Mouse (Mus musculus): ENCODE measurements around the gene Zic2.
"Not testable (repeated sequence)": the region's sequence is repeated elsewhere in the genome, so short reads cannot be mapped to it uniquely, and the experiment has no call there.

Zic2 gene

DNA sequence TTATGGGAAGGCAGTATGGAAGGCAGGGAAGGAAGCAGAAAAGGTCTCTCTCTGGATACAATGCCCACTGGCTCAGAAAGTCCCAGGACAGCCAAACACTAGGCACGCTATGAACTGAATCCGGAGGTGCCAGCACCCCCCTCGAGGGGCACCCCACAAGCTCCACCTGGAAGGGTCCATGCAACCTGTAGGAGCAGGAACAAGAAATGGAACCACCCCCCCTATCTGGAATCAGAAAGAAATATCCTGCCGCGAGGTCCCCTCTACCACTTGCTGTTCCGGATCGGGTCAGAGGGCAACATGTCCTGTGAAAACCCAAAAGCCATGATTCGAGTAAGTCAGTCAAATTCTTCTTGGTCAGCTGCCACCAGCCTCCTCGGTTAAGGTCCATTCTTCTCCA is 13.3 kb upstream of the Zic2 start:
- DNase-seq (ENCODE audit: low spot score), result no peak

DNA sequence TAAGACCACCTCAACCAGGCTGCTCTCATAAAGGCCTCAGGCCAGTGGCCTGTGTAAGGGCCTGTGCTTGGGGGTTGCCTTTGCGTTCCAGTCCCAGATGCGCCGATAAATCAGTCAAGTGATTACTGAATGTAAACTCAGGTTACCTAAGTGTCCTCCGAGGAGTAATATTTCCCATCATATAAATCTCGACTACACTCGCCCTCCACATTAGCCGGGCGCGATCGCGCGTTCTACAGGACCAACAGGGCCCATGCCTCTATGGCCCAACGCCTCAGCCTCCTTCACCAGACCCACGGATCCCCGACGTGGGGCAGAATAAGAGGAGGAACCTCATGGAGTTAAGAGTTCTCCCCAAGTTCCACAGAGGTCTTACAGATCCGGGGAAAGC is 12.6 kb upstream of the Zic2 start:
- DNase-seq (ENCODE audit: low spot score), result no peak

DNA sequence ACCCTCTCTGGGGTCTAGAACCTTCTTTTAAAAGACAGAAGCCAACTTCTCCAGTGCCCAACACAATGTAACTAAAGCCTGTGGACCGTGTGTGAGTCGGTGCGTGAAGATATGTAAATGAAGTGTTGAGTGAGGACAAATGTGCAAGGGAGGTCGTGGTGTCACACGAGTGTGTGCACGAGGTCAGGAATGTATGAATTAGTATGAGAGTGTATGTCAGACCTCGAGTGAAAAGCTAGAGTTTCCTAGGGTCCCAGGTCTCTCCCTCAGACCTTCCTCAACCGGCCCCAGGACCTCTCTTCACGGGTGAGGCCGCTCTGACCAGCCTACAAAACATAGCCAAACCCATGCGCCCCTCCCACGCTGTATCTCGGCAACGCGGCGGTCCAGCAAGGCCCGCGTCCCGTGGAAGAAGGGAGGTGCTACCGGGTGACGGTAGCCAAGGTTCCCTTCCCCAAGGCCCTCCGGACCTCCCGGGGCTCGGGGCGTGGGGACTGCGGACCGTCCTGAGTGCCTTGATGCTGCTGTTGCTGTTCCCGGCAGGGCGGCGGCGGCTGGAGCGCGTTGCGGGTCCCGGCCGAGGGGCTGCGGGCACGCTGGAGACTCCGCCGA is 12.0 kb upstream of the Zic2 start:
- no peak for DNase-seq (ENCODE audit: low spot score)

DNA sequence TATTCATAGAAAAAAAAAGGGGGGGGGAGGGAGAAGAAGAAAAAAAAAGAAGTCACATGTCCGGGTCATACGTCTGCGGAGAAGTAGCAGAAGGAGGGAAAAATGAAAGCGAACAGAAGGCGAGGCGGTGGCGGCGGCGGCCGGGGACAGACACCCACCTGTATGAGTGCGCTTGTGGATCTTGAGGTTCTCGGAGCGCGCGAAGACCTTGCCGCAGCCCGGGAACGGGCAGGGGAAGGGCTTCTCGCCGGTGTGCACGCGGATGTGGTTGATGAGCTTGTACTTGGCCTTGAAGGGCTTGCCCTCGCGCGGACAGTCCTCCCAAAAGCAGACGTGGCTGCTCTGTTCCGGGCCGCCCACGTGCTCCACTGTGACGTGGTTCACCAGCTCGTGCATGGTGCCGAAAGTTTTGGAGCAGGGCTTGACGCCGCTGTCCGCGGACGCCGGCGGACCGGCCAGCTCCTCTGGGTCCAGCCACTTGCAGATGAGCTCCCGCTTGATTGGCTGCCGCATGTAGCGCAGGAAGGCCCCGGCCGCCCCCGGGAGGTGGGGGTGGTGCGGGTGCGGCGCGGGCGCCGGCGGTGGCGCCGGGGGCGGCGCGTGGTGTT is 11.4 kb upstream of the Zic2 start:
- not testable (repeated sequence) for DNase-seq (ENCODE audit: low spot score)

DNA sequence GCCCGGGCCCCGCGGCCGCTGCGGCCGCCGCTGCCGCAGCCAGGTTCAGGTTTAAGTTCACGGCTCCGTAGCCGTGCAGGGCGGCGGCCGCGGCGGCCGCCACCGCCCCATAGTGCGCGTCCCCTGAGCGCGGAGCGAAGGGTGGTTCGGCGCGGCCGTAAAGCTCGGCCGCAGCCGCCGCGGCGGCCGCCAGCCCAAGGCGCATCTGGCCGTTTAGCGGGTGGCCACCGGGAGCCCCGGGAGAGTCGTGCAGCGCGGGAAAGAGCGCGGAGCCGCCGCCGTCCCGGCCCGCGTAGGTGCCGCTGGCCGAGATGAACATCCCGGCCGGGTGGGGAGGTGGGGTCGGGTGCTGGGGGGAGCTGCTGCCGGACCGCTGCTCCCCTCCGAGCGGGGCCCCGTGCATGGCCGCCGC is 10.9 kb upstream of the Zic2 start:
- DNase-seq (ENCODE audit: low spot score), result no peak

DNA sequence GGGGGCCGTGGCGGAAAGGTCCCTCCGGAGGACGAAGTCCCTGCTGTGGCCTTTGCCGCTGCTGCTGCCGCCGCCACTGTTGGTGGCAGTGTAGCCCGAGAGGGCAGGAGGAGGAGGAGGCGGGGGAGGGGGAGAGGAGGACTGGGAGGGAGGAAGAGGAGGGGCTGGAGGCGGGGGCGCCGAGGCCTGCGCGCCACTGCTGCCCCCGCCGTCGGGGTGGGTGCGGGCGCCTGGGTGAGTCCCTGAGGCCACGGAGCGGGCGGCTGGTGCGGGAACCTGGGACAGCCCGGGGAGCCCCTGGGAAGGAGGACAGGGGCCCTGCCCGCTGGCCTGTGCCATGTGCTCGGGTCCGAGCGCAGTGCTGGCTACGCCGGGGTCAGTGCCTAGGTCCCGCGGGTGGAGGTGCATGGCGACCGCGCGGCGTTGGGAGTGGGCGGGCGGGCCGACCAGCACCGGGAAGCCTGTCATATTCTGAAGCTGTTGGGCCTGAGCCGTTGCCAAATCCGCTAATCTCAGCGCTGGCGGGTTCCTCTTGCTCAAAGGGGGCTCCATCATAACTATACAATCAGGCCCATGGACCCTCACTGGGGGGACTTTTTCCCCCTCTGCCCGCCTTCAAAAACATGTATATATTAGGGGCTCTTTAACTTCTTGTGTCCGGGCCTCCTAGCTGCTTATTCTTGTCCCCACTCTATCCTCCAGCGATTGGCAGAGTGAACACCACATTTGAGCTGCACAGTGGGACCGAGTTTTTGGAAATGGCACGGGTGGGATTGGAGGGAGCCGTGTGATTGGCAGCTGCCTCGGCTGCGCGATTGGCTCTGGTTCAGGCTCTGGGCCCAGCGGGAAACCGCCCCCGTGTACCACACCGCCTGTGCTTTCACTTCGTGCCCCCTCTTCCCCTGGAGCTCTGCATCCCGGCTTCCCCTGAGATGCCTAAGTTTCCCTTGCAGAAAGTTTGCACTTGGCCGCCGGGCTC is 10.2 kb upstream of the Zic2 start, which contains the start of gene Zic5:
Zic5 (minus strand) TSS at position 915 of the 979 bp plus-strand sequence.
- DNase-seq (ENCODE audit: low spot score), result no peak

DNA sequence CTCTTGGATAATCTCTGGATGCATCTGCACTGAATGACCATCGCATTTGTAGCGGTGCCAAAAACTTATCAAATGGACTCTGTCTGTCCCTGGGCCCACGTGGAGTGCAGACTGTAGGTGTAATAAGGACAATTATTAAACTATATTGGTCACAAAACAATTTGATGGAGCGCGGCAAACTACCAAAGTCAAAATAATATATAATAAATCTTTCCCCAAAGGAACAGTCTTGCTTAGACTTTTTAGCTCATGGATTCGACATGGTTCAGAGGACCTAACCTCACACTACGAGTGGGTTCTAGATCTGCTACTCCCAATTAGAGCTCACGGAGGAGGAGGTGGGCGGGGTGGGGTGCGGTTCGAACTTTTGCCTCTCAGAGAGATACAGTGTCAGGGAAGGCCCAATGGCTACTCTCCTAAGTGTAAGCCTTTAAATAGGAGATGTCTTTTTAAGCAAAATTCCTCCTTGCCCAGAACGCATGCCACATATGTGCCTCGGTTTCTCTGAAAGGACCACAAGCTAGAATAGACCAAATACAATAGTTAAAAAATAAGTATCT is 9.2 kb upstream of the Zic2 start:
- DNase-seq (ENCODE audit: low spot score), result no peak

DNA sequence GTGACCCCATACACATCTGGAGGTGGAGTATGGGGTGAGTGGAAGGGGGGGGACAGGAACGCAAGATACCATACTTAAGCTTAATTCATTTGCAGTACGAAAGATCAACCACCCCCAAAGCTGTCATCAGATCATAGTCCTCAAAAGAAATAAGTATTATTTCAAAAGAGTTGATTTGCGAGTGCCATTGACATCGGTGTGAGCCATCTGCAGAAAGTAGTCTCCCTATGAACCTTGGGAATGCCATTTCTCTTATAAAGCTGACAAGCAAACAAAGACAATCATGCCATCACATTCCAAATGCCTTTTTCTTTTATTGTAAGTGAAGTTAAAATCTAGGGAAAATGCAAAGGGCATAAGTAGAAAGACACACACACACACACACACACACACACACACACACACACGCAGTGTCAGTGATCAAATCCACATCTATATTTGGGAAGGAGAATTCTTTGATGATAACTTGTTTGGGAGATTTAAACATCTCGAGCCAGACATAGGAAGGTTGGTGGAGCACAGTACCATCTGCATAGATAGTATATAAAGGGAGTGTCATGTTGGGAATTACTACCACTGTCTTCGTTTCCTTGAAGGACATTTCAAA is 8.4 kb upstream of the Zic2 start:
- DNase-seq (ENCODE audit: low spot score), result no peak

DNA sequence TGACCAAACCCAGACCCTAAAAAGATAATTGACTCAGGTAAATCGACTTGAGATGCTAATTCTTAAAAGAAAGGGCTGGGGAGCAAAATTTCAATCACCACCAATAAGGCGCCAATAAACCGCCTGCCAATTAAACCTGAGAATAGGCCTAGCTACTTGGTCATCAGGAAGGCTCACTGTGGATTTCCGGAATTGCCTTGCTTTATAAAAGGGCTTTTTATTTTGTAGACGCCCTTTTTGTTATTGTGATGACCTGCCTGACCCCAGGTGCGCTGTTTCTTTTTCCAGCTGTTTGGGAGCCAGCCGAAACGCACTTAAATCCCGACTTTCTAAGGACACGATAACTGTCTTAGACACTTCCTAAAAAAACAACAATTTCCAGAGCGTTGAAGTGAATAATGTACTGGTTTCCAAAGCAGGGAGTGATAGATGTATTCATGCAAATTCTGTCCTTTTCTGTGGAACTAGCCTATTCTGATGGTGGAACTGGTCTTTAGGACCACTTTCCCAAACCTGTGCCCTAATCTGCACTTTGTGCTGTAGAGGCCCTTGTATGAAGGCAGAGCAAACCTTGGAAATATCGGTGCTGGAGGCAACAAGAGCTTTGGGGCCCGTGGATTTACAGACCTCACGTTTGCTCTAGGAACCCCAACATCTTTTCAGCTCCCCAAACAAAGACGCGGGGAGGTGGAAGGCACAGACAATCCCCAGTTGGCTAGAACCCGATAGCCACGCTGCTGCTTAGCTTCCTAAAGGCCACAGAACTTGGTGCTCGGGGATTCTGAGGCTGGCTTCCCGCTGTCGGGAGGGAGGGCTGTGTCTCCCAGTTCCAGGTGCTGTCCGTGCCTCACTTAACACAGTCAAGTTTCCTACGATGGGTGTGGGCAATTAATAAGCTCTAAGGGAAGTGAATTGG is 7.1 kb upstream of the Zic2 start:
- no peak for DNase-seq (ENCODE audit: low spot score)

DNA sequence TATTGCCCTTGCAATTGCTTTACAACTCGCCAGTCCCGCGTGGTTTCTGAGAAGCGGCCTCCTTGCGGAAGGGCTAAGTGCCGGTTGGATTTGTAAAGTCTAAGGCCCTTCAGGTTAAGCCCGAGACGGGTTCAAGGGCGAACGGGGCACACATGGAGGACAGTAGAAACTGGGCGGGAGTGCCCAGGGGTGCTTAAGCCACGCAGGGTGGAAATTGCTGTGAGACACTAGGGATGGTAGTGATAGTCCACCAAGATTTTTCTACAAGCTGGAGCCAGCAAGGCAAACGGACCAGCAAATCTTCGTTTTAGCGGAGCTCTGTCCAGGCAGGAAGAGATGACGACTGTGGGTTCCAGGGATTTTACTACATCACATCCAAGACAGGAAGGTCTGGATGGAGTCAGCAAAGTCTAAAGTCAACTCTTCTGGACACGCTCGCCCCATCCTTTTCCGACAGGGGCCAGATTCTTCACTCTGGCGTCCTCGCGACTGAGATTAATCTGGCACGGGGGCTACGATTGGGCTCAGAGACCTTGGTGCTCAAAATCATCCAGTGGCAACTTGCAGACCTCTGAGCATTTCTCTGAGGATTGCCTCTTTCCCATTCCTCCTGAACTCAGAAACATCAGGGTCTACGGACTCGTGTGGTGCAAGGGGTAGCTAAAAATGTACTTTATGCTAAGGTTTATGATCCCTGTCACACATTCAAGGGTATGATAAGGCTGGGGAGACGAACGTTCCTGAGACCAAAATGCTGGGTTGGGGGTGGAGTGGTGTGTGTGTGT is 6.1 kb upstream of the Zic2 start:
- no peak for DNase-seq (ENCODE audit: low spot score)

DNA sequence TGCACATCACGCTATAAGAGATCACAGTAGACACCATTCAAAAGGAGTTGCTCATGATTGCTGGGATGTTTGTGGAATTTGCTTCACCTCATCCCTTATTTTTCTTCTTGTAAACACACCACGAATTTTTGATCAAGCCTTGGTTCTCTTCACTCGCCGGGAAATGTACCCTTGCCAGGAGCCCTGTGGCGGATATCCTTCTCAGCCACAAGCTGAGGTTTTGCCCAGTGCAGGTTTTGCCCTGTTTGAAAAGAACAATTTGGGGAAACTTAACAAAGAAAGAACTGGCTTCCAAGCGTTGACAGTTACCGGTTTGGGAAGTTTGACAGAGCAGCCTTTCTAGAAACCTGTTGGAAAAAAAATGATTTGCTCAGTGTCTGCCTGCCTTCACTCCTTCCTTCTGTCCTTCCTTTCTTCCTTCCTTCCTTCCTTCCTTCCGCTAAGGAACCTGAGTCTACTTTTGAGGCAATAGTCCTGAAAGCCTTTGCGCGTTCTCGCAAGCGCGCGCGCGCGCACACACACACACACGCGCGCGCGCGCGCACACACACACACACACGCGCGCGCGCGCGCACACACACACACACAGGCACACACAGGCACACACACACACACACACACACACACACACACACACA is 3.7 kb upstream of the Zic2 start:
- no peak for DNase-seq (ENCODE audit: low spot score)

DNA sequence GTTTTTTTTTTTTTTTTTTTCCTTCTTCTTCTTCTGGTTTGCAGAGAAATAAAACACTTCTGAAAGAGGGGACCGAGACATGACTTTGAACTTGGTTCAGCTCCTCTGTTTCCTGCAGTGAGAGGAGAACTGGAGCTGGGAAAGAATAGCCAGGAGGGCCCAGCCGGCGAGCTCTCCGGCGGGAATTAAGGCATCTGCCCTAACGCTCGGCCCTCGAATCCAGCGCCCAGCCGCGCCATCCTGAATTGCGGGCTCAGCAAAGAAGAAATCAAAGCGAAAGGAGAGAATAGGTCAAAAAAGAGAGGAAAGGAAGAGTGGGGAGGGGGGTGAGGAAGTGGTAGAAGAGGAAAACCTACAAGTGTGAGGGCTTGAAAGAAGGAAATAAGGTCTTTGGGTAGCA is 3.1 kb upstream of the Zic2 start:
- no peak for DNase-seq (ENCODE audit: low spot score)

DNA sequence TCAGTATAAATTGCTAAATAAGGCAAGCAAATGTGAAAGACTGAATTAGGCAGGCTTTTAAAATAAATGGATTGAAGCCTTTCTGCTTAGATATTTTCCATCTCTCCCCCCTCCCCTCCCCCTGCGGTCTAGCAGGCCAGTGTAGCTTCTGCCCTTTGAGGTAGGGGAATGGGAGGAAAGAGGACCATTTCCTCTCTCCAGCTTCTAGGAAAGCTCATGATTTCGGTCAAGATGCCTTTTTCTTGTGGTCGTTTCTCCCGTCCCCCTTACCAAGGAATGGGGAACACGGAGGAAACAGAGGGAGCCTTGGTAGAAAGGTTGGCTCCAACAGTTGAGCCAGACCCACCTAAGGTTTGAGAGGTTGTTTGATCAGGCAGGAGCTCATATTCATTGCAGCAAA is 2.6 kb upstream of the Zic2 start:
- DNase-seq (ENCODE audit: low spot score), result no peak

DNA sequence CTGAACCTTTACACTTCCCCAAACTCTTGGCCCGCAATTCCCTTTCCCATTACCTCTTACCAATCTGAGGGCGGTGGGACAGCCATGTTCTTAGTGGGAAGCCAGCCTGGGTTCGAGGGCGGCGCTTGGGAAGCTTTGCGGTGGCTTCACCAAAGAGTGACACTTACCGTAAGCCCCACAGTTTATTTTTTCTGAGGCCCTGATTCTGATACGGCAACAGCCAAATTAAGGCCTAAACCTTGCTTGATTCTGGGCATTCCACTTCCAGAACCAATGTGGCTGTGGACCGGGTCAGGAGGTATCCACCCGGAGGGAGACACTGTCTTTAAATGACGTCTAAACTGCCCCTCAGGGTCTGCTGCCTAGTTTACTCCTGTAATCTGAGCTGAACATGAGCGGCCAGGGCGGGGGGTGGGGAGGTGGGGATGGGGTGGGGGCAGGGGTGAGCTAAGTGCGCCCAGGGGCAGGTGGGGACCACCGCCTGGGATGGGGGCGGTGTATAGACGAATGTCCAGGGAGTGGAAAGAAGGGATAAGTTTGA is 2.0 kb upstream of the Zic2 start:
- DNase-seq (ENCODE audit: low spot score), result no peak

DNA sequence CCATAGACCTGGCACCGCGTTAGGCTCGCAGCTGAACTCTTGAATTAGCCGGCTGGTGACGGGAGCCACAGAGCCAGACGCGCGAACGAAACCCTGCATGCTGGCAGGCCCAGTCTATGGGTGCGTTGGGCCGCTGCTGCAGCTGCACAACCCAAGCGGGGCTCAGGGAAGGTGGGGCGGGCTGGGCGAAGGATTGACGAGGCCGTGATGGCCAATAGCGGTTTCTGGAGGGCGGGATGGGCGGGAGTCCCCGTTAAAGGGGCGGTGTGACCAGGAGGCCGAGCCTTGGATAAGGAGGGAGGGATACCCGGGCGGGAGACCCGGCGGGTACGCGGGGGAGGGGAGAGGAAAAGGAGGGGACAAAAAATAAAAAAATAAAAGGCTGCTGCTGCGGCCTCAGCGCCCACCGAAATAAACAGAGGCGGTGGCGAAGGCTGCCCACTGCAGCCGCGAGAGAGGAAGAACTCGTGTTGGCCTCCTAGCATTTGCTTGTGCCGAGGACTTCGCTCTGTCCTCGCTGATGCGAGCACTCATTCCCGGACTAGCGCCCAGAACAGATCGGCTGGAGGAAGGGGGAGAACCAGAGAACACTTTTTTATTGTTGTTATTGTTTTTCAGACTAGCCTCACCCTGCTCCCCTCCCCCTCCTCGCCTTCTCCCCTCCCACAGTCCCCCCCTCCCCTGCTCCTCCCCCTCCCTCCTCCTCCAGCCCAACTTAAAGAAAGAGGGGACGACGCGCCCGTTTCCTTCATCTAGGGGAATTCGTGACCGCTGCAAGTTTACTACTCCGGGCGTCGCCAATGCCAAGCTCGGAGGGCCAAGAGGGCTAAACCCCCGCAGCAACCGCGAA is 969 bp upstream of the Zic2 start:
- no peak for DNase-seq (ENCODE audit: low spot score)

DNA sequence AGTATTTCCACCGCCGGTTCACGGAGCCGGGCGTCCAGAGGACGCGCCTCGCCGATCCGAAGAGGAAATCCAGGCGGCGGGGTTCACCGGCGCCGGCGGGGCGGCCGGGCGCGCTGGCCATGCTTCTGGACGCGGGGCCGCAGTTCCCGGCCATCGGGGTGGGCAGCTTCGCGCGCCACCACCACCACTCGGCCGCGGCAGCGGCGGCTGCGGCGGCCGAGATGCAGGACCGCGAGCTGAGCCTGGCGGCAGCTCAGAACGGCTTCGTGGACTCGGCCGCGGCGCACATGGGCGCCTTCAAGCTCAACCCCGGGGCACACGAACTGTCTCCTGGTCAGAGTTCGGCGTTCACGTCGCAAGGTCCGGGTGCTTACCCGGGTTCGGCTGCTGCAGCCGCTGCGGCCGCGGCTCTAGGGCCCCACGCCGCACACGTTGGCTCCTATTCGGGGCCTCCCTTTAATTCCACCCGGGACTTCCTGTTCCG is 364 bp downstream of the Zic2 start:
- DNase-seq (ENCODE audit: low spot score), result no peak

DNA sequence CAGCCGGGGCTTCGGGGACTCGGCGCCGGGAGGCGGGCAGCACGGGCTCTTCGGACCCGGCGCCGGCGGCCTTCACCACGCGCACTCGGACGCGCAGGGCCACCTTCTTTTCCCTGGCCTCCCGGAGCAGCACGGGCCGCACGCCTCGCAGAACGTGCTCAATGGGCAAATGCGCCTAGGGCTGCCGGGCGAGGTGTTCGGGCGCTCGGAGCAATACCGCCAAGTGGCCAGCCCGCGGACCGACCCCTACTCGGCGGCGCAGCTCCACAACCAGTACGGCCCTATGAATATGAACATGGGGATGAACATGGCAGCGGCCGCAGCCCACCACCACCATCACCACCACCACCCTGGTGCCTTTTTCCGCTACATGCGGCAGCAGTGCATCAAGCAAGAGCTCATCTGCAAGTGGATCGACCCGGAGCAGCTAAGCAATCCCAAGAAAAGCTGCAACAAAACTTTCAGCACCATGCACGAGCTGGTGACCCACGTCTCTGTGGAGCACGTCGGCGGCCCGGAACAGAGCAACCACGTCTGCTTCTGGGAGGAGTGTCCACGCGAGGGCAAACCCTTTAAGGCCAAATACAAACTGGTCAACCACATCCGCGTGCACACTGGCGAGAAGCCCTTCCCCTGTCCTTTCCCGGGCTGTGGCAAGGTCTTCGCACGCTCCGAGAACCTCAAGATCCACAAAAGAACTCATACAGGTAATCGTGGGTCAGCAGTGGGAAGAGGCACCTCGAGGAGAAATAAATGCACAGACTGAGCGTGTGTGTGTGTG is 996 bp downstream of the Zic2 start:
- DNase-seq (ENCODE audit: low spot score), result no peak

DNA sequence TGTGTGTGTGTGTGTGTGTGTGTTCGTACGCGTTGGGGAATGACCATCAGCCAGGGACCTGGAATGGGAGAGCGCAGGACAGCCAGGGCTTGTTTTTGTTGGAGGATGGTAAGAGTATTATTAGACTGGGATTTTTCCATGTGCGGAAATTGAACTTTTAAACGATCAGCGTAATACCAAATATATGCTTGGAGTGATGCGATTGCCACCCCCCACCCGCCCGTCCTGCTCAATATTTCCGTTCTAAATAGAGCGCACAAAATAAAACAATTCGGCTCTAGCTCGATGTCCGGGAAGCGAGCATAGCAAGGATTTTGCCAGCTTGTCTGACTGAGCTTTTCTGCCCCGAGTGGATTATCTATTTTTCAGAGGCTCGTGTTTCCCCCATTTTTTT is 1.6 kb downstream of the Zic2 start:
- DNase-seq (ENCODE audit: low spot score), result no peak

All from urinary bladder, postnatal 25 days (tissue).